Mouse (Mus musculus): ENCODE measurements around the gene Lrwd1. TPM values are rescaled to one million over a fixed set of nuclear protein-coding genes. Genes with fewer than 3 reads are reported as not detected.
A peak's percentile ranks its signal among the peaks of the same experiment; 100 is the strongest.
"Not testable (repeated sequence)": the region's sequence is repeated elsewhere in the genome, so short reads cannot be mapped to it uniquely, and the experiment has no call there.

Lrwd1 gene
- polyA plus RNA-seq, 1 experiment = 18.0 TPM

GRCm38 (mm10) chr5:136139393-136139792, 3.5 kb upstream of the Lrwd1 start:
- Histone ChIP-seq H3K4me3 (replicated peaks) (no peak overlapping the region), H3K4me1 (ENCODE audit: control insufficient read depth) (peaks cover 47% of the 10 kb centered on the region), H3K9me3 (ENCODE audit: control insufficient read depth, low read length) (peaks cover 8% of the 10 kb centered on the region), H3K36me3 (ENCODE audit: control insufficient read depth) (peaks cover 54% of the 10 kb centered on the region), H3K27me3 (ENCODE audit: control insufficient read depth) (no peaks in the 10 kb centered on the region)
- TF ChIP-seq TAL1 (IDR thresholded peaks at IDR 0.05; ENCODE audit: low read length) (no peak), GATA1 (IDR thresholded peaks at IDR 0.05; ENCODE audit: low read length) (no peak)

GRCm38 (mm10) chr5:136137658-136138274, 1.9 kb upstream of the Lrwd1 start:
- TF ChIP-seq TAL1 (IDR thresholded peaks at IDR 0.05; ENCODE audit: low read length) (no peak), GATA1 (IDR thresholded peaks at IDR 0.05; ENCODE audit: low read length) (no peak)
- peak overlapping the region; percentile 92 for H3K4me3 ChIP-seq (replicated peaks)
- no peaks in the 10 kb centered on the region for H3K27me3 ChIP-seq (ENCODE audit: control insufficient read depth)
- H3K4me1 ChIP-seq (ENCODE audit: control insufficient read depth) = peaks cover 49% of the 10 kb centered on the region
- H3K36me3 ChIP-seq (ENCODE audit: control insufficient read depth) = peaks cover 71% of the 10 kb centered on the region
- H3K9me3 ChIP-seq (ENCODE audit: control insufficient read depth, low read length) = peaks cover 7% of the 10 kb centered on the region

GRCm38 (mm10) chr5:136136292-136136990, 567 bp upstream of the Lrwd1 start:
- H3K36me3 ChIP-seq (ENCODE audit: control insufficient read depth) = peaks cover 72% of the 10 kb centered on the region
- TF ChIP-seq TAL1 (IDR thresholded peaks at IDR 0.05; ENCODE audit: low read length) = no peak
- TF ChIP-seq GATA1 (IDR thresholded peaks at IDR 0.05; ENCODE audit: low read length) = no peak
- peaks cover 51% of the 10 kb centered on the region for H3K4me1 ChIP-seq (ENCODE audit: control insufficient read depth)
- H3K4me3 ChIP-seq (replicated peaks) = peak overlapping the region; percentile 92
- no peaks in the 10 kb centered on the region for H3K27me3 ChIP-seq (ENCODE audit: control insufficient read depth)
- H3K9me3 ChIP-seq (ENCODE audit: control insufficient read depth, low read length) = no peaks in the 10 kb centered on the region

- no peaks in the 10 kb centered on the region for H3K9me3 ChIP-seq (ENCODE audit: control insufficient read depth, low read length)
- TF ChIP-seq GATA1 (IDR thresholded peaks at IDR 0.05; ENCODE audit: low read length) (no peak), TAL1 (IDR thresholded peaks at IDR 0.05; ENCODE audit: low read length) (no peak)
- peaks cover 89% of the 10 kb centered on the region for H3K36me3 ChIP-seq (ENCODE audit: control insufficient read depth)
- no peaks in the 10 kb centered on the region for H3K27me3 ChIP-seq (ENCODE audit: control insufficient read depth)
- H3K4me1 ChIP-seq (ENCODE audit: control insufficient read depth) = peaks cover 24% of the 10 kb centered on the region
- no peak overlapping the region for H3K4me3 ChIP-seq (replicated peaks)
Measured at GRCm38 (mm10) chr5:136122165-136122564, 13.7 kb downstream of the Lrwd1 start.

- peaks cover 37% of the 10 kb centered on the region for H3K4me1 ChIP-seq (ENCODE audit: control insufficient read depth)
- TF ChIP-seq TAL1 (IDR thresholded peaks at IDR 0.05; ENCODE audit: low read length) (no peak), GATA1 (IDR thresholded peaks at IDR 0.05; ENCODE audit: low read length) (no peak)
Measured at GRCm38 (mm10) chr5:136116784-136117112, 19.1 kb downstream of the Lrwd1 start.

GRCm38 (mm10) chr5:136115891-136116783, 19.7 kb downstream of the Lrwd1 start, which contains the start of gene Polr2j:
TSS of gene Polr2j (plus strand) at chr5:136116631.
- TF ChIP-seq GATA1 (IDR thresholded peaks at IDR 0.05; ENCODE audit: low read length) (no peak), TAL1 (IDR thresholded peaks at IDR 0.05; ENCODE audit: low read length) (no peak)
- Histone ChIP-seq H3K36me3 (ENCODE audit: control insufficient read depth) (peaks cover 29% of the 10 kb centered on the region), H3K4me1 (ENCODE audit: control insufficient read depth) (peaks cover 37% of the 10 kb centered on the region), H3K4me3 (replicated peaks) (peak within 1 kb of the TSS; percentile 78), H3K9me3 (ENCODE audit: control insufficient read depth, low read length) (no peaks in the 10 kb centered on the region), H3K27me3 (ENCODE audit: control insufficient read depth) (no peaks in the 10 kb centered on the region)

More at GRCm38 (mm10) chr5:136116784-136117112, 19.1 kb downstream of the Lrwd1 start:
- Histone ChIP-seq H3K27me3 (ENCODE audit: control insufficient read depth) (no peaks in the 10 kb centered on the region), H3K9me3 (ENCODE audit: control insufficient read depth, low read length) (no peaks in the 10 kb centered on the region), H3K4me3 (replicated peaks) (peak overlapping the region; percentile 78), H3K36me3 (ENCODE audit: control insufficient read depth) (peaks cover 35% of the 10 kb centered on the region)

- H3K9me3 ChIP-seq (ENCODE audit: control insufficient read depth, low read length); H3K4me3 ChIP-seq (replicated peaks); H3K36me3 ChIP-seq (ENCODE audit: control insufficient read depth); H3K27me3 ChIP-seq (ENCODE audit: control insufficient read depth): not testable (repeated sequence)
- H3K4me1 ChIP-seq (ENCODE audit: control insufficient read depth) = peaks cover 29% of the 10 kb centered on the region
Measured at GRCm38 (mm10) chr5:136113546-136113945, 22.3 kb downstream of the Lrwd1 start.

GRCm38 (mm10) chr5:136109042-136109441, 26.8 kb downstream of the Lrwd1 start:
- Histone ChIP-seq H3K4me3 (replicated peaks) (no peak overlapping the region), H3K9me3 (ENCODE audit: control insufficient read depth, low read length) (peaks cover 4% of the 10 kb centered on the region), H3K27me3 (ENCODE audit: control insufficient read depth) (no peaks in the 10 kb centered on the region; the same call in 1 of the 2 replicates), H3K4me1 (ENCODE audit: control insufficient read depth) (peaks cover 2% of the 10 kb centered on the region), H3K36me3 (ENCODE audit: control insufficient read depth) (no peaks in the 10 kb centered on the region)
- TF ChIP-seq TAL1 (IDR thresholded peaks at IDR 0.05; ENCODE audit: low read length) (no peak), GATA1 (IDR thresholded peaks at IDR 0.05; ENCODE audit: low read length) (no peak)

GRCm38 (mm10) chr5:136108486-136108885, 27.4 kb downstream of the Lrwd1 start:
- Histone ChIP-seq H3K9me3 (ENCODE audit: control insufficient read depth, low read length) (peaks cover 4% of the 10 kb centered on the region), H3K27me3 (ENCODE audit: control insufficient read depth) (no peaks in the 10 kb centered on the region; the same call in 1 of the 2 replicates), H3K4me1 (ENCODE audit: control insufficient read depth) (peaks cover 2% of the 10 kb centered on the region), H3K4me3 (replicated peaks) (no peak overlapping the region), H3K36me3 (ENCODE audit: control insufficient read depth) (no peaks in the 10 kb centered on the region)
- TF ChIP-seq GATA1 (IDR thresholded peaks at IDR 0.05; ENCODE audit: low read length) = no peak
- TF ChIP-seq TAL1 (IDR thresholded peaks at IDR 0.05; ENCODE audit: low read length) = no peak

Data from erythroblast, embryonic 14.5 days (primary cell).